Mouse (Mus musculus) liver, embryonic 11.5 days (tissue): ENCODE measurements around the gene Alg14. TPM values are rescaled to one million over a fixed set of nuclear protein-coding genes. Genes with fewer than 3 reads are reported as not detected.

Experiments used
- ATAC-seq: fragments of 200-750 bp; cut with Nextera tagmentation; replicated peaks from 2 replicates; pipeline ENCODE4 v1.8.0; 2017; ENCODE audit warnings: moderate number of reproducible peaks, mild to moderate bottlenecking, moderate TSS enrichment, moderate library complexity; ENCODE audit not compliant: low FRiP score
- DNase-seq: peaks from one replicate; pipeline ENCODE4 v3.0.0-alpha.2; 2017; ENCODE audit warnings: low spot score
- H3K27ac ChIP-seq: fragments of 300-500 bp; sonication (generic); 2 replicates; pipeline ENCODE4 v1.5.1; 2014; ENCODE audit warnings: mild to moderate bottlenecking, low read depth, low read length, control low read depth
- H3K27me3 ChIP-seq: fragments of 300-500 bp; sonication (generic); replicated peaks from 2 replicates; pipeline ENCODE4 v1.6.1; 2014; ENCODE audit warnings: low read length, mixed read lengths; ENCODE audit not compliant: control insufficient read depth, insufficient read depth
- H3K36me3 ChIP-seq: fragments of 300-500 bp; sonication (generic); 2 replicates; pipeline ENCODE4 v1.6.1; 2014; ENCODE audit warnings: mild to moderate bottlenecking, low read length, moderate library complexity, mixed read lengths; ENCODE audit not compliant: control insufficient read depth, insufficient read depth
- H3K4me1 ChIP-seq: fragments of 300-500 bp; sonication (generic); replicated peaks from 2 replicates; pipeline ENCODE4 v1.6.1; 2014; ENCODE audit warnings: low read length, mixed read lengths; ENCODE audit not compliant: control insufficient read depth, insufficient read depth
- H3K4me2 ChIP-seq: fragments of 300-500 bp; sonication (generic); 2 replicates; pipeline ENCODE4 v1.6.1; 2014; ENCODE audit warnings: mild to moderate bottlenecking, control low read depth, moderate library complexity
- H3K4me3 ChIP-seq: fragments of 300-500 bp; sonication (generic); 2 replicates; pipeline ENCODE4 v1.5.1; 2014; ENCODE audit warnings: low read depth, low read length, control low read depth
- H3K9ac ChIP-seq: fragments of 300-500 bp; sonication (generic); 2 replicates; pipeline ENCODE4 v1.6.1; 2014; ENCODE audit warnings: low read depth, low read length, control low read depth
- H3K9me3 ChIP-seq: fragments of 300-500 bp; sonication (generic); 2 replicates; pipeline ENCODE4 v1.6.1; 2016; ENCODE audit warnings: low read length, inconsistent platforms, mixed read lengths; ENCODE audit not compliant: control insufficient read depth
- WGBS: fragments of 180-500 bp; shearing (Covaris S2); extraction: QIAGEN DNeasy Blood & Tissue Kit; methylation state at CpG from one replicate; pipeline ENCODE4 v1.1.7; 2014; 5-methylcytosine and 5-hydroxymethylcytosine counted together
- polyA plus RNA-seq: library from polyadenylated mRNA; unstranded; fragments of >200 nt; fragmentation: Nextera tagmentation; extraction: Ambion mirVana; gene quantifications from 2 replicates; pipeline ENCODE4 v1.2.1, GENCODE M21; 2014

The Alg14 gene
- polyA plus RNA-seq, 1 experiment from 2014 or later: 26.4 TPM

GRCm38 (mm10) chr3:121405101-121405500 is 113.5 kb downstream of the Alg14 start:
- DNase-seq (no peak), ATAC-seq (no peak)
- Histone ChIP-seq H3K4me1 (no peaks in the 10 kb centered on the region), H3K27ac (no peak overlapping the region), H3K4me2 (no peak overlapping the region), H3K9ac (no peak overlapping the region), H3K9me3 (no peaks in the 10 kb centered on the region), H3K4me3 (no peak overlapping the region), H3K27me3 (no peaks in the 10 kb centered on the region), H3K36me3 (no peaks in the 10 kb centered on the region)
- WGBS: 72% methylated on average over 5 of the region's 5 CpGs

- H3K9me3 ChIP-seq: no peaks in the 10 kb centered on the region
- H3K4me1 ChIP-seq: no peaks in the 10 kb centered on the region
- no peak overlapping the region for H3K4me3 ChIP-seq
- no peaks in the 10 kb centered on the region for H3K27me3 ChIP-seq
- 73% methylated on average over 9 of the region's 9 CpGs for WGBS
- H3K9ac ChIP-seq: no peak overlapping the region
- H3K36me3 ChIP-seq: no peaks in the 10 kb centered on the region
- DNase-seq (no peak), ATAC-seq (no peak)
- no peak overlapping the region for H3K4me2 ChIP-seq
- H3K27ac ChIP-seq: no peak overlapping the region
Measured at GRCm38 (mm10) chr3:121407417-121407816, 115.8 kb downstream of the Alg14 start.

GRCm38 (mm10) chr3:121408386-121408785 is 116.8 kb downstream of the Alg14 start:
- no peaks in the 10 kb centered on the region for H3K9me3 ChIP-seq
- 80% methylated on average over 3 of the region's 3 CpGs for WGBS
- no peaks in the 10 kb centered on the region for H3K36me3 ChIP-seq
- no peaks in the 10 kb centered on the region for H3K4me1 ChIP-seq
- DNase-seq (no peak), ATAC-seq (no peak)
- H3K9ac ChIP-seq: no peak overlapping the region
- no peak overlapping the region for H3K4me2 ChIP-seq
- H3K4me3 ChIP-seq: no peak overlapping the region
- no peaks in the 10 kb centered on the region for H3K27me3 ChIP-seq
- H3K27ac ChIP-seq: no peak overlapping the region

GRCm38 (mm10) chr3:121411450-121411849 is 119.9 kb downstream of the Alg14 start:
- WGBS: 65% methylated on average over 6 of the region's 6 CpGs
- no peak overlapping the region for H3K9ac ChIP-seq
- no peak overlapping the region for H3K27ac ChIP-seq
- DNase-seq: no peak
- no peak overlapping the region for H3K4me2 ChIP-seq
- ATAC-seq: no peak
- no peaks in the 10 kb centered on the region for H3K27me3 ChIP-seq
- H3K4me1 ChIP-seq: no peaks in the 10 kb centered on the region
- no peak overlapping the region for H3K4me3 ChIP-seq
- no peaks in the 10 kb centered on the region for H3K9me3 ChIP-seq
- no peaks in the 10 kb centered on the region for H3K36me3 ChIP-seq

Other genes starting within 250 kb of the Alg14 start
- gene Rwdd3, start 120.1 kb upstream of the Alg14 start, polyA plus RNA-seq: 2.9 and 3.7 TPM in 2 replicates
- 31.2 and 36.9 TPM in 2 replicates for gene Tmem56, start 8.7 kb upstream of the Alg14 start, polyA plus RNA-seq
- gene Cnn3, start 134.7 kb downstream of the Alg14 start, polyA plus RNA-seq: 294 and 295 TPM in 2 replicates
- gene Slc44a3, start 240.6 kb downstream of the Alg14 start, polyA plus RNA-seq: 1.7 and 2.0 TPM in 2 replicates